Mouse (Mus musculus): Measurements from ENCODE around the gene Kcnh7. TPM values are rescaled to one million over a fixed set of nuclear protein-coding genes. Genes with fewer than 3 reads are reported as not detected.

Gene Kcnh7
- polyA plus RNA-seq, 2 experiments from 2014 or later, result 0.04 to 0.11 TPM

DNA sequence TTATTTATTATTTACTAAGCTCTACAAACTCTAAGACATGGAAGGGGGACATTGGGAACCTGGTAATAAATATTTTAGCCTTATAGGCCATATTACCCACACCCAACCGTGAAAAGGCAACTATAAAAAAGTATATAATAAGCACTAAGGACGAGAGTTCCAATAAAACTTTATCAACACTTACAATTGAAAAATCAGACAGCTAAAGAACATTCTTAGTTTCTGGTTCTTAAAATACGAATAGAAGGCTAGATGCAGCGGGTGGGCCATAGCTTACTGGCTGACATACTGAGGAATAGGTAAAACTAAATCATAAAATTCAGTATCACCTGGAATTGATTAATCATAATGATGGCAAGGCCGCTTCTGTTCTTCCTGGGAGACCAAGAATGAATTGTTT lies 539.2 kb downstream of the Kcnh7 start:
- no peak for ATAC-seq

Data from activated CD4-positive, CD25-positive, alpha-beta regulatory T cell, adult 4 months (primary cell).